Mouse (Mus musculus) liver, embryonic 11.5 days (tissue): Measurements from ENCODE around the gene St7l. TPM values are rescaled to one million over a fixed set of nuclear protein-coding genes. Genes with fewer than 3 reads are reported as not detected.
A peak's percentile ranks its signal among the peaks of the same experiment; 100 is the strongest.
"Not testable (repeated sequence)": the region's sequence is repeated elsewhere in the genome, so short reads cannot be mapped to it uniquely, and the experiment has no call there.

Source experiments
- ATAC-seq: fragments of 200-750 bp; cut with Nextera tagmentation; replicated peaks from 2 replicates; pipeline ENCODE4 v1.8.0; 2017; ENCODE audit warnings: moderate number of reproducible peaks, mild to moderate bottlenecking, moderate TSS enrichment, moderate library complexity; ENCODE audit not compliant: low FRiP score
- DNase-seq: peaks from one replicate; pipeline ENCODE4 v3.0.0-alpha.2; 2017; ENCODE audit warnings: low spot score
- H3K27ac ChIP-seq: fragments of 300-500 bp; sonication (generic); 2 replicates; pipeline ENCODE4 v1.5.1; 2014; ENCODE audit warnings: mild to moderate bottlenecking, low read depth, low read length, control low read depth
- H3K27me3 ChIP-seq: fragments of 300-500 bp; sonication (generic); replicated peaks from 2 replicates; pipeline ENCODE4 v1.6.1; 2014; ENCODE audit warnings: low read length, mixed read lengths; ENCODE audit not compliant: control insufficient read depth, insufficient read depth
- H3K36me3 ChIP-seq: fragments of 300-500 bp; sonication (generic); 2 replicates; pipeline ENCODE4 v1.6.1; 2014; ENCODE audit warnings: mild to moderate bottlenecking, low read length, moderate library complexity, mixed read lengths; ENCODE audit not compliant: control insufficient read depth, insufficient read depth
- H3K4me1 ChIP-seq: fragments of 300-500 bp; sonication (generic); replicated peaks from 2 replicates; pipeline ENCODE4 v1.6.1; 2014; ENCODE audit warnings: low read length, mixed read lengths; ENCODE audit not compliant: control insufficient read depth, insufficient read depth
- H3K4me2 ChIP-seq: fragments of 300-500 bp; sonication (generic); 2 replicates; pipeline ENCODE4 v1.6.1; 2014; ENCODE audit warnings: mild to moderate bottlenecking, control low read depth, moderate library complexity
- H3K4me3 ChIP-seq: fragments of 300-500 bp; sonication (generic); 2 replicates; pipeline ENCODE4 v1.5.1; 2014; ENCODE audit warnings: low read depth, low read length, control low read depth
- H3K9ac ChIP-seq: fragments of 300-500 bp; sonication (generic); 2 replicates; pipeline ENCODE4 v1.6.1; 2014; ENCODE audit warnings: low read depth, low read length, control low read depth
- H3K9me3 ChIP-seq: fragments of 300-500 bp; sonication (generic); 2 replicates; pipeline ENCODE4 v1.6.1; 2016; ENCODE audit warnings: low read length, inconsistent platforms, mixed read lengths; ENCODE audit not compliant: control insufficient read depth
- WGBS: fragments of 180-500 bp; shearing (Covaris S2); extraction: QIAGEN DNeasy Blood & Tissue Kit; methylation state at CpG from one replicate; pipeline ENCODE4 v1.1.7; 2014; 5-methylcytosine and 5-hydroxymethylcytosine counted together
- polyA plus RNA-seq: library from polyadenylated mRNA; unstranded; fragments of >200 nt; fragmentation: Nextera tagmentation; extraction: Ambion mirVana; gene quantifications from 2 replicates; pipeline ENCODE4 v1.2.1, GENCODE M21; 2014

Gene St7l
- polyA plus RNA-seq, 1 experiment from 2014 or later: 22.5 TPM

DNA sequence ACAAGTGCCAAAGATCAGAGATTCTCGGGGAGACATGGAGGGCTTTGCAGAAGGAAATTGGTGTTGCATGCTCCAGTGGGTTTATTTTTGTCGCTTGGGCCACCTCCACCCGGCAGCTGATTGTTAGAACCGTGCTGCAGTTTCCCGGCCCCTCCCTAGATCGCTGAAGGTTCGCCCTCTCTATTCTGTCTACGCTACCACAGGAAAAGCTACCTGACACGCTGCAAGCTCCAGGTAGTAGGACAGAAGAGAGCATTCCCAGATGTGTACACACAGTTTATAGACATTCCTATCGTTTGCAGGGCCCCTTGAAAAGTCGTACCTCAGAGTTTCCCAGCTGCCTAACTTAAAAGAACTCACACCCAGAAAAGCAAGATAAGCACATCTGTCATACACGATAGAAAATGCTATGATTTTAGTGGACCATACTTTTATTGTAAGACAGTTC, 1.6 kb downstream of the St7l start:
- peak overlapping the region; percentile 60 for H3K4me2 ChIP-seq
- DNase-seq (no peak), ATAC-seq (peak; percentile 35)
- WGBS: under 1% methylated on average over 12 of the region's 12 CpGs
- peaks cover 22% of the 10 kb centered on the region for H3K4me1 ChIP-seq
- H3K27me3 ChIP-seq: no peaks in the 10 kb centered on the region
- H3K4me3 ChIP-seq: peak overlapping the region; percentile 96
- H3K27ac ChIP-seq: peak overlapping the region; percentile 97
- H3K9ac ChIP-seq: peak overlapping the region; percentile 96
- no peaks in the 10 kb centered on the region for H3K36me3 ChIP-seq
- H3K9me3 ChIP-seq: no peaks in the 10 kb centered on the region

DNA sequence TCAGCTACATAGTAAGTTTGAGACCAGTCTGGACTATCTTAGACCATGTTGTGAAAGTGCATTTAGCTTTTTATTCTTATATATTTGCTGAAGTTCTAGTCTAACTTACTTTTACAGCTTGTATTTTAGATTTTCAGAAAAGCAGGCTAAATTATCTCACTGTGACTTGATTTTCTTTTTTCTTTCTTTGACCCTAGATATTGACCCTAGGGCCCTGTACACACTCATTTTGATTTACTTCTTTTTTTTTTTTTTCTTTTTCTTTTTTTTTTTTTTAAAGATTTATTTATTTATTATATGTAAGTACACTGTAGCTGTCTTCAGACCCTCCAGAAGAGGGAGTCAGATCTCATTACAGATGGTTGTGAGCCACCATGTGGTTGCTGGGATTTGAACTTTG, 2.9 kb downstream of the St7l start:
- not testable (repeated sequence) for H3K4me3 ChIP-seq, H3K27me3 ChIP-seq, H3K9me3 ChIP-seq, H3K27ac ChIP-seq, H3K36me3 ChIP-seq, H3K9ac ChIP-seq, ATAC-seq, DNase-seq
- H3K4me2 ChIP-seq: peak overlapping the region; percentile 60; the same call in 1 of the 2 replicates
- H3K4me1 ChIP-seq: peaks cover 17% of the 10 kb centered on the region

DNA sequence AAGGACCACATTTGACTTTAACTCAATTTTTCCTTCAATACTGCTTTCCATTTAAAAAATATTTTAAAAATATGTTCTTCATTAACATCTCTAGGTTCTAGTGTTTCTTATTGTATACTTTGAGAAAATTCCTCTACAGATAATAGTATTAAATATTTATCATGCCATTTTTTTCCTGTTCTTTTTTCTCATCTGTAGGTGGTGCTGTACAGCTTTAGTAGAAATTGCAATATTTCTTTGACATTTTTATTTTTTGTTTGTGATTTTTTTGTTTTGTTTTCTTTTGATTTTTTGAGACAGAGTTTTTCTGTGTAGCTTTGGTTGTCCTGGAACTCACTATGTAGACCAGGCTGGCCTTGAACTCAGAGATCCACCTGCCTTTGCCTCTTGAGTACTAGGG, 5.8 kb downstream of the St7l start:
- H3K9me3 ChIP-seq: no peaks in the 10 kb centered on the region
- no peak overlapping the region for H3K4me2 ChIP-seq
- H3K9ac ChIP-seq: no peak overlapping the region
- peaks cover 17% of the 10 kb centered on the region for H3K36me3 ChIP-seq
- no peak for ATAC-seq
- no peaks in the 10 kb centered on the region for H3K27me3 ChIP-seq
- H3K4me1 ChIP-seq: peaks cover 8% of the 10 kb centered on the region
- no peak for DNase-seq
- no peak overlapping the region for H3K4me3 ChIP-seq
- H3K27ac ChIP-seq: no peak overlapping the region

DNA sequence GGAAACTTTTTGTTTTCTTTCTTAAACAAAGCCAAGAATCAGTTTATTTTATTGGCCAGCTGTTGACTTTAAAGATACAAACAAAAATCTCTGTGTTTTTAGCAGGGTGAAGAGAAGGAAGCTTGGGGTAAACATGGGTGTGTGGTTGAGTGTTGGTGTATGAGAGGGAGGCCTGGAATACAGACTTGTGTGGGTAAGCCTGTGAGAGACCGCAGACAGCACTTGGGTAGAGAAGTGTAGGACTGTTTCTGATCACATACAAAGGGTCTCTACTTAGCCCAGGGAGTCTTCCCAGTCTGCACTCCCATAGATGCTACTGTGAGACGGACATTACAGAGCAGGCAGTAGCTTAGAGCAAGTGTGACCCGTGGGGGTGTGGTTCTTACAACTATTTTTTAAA, 24.8 kb downstream of the St7l start:
- H3K36me3 ChIP-seq: peaks cover 9% of the 10 kb centered on the region
- no peak overlapping the region for H3K9ac ChIP-seq
- no peak for ATAC-seq
- H3K27ac ChIP-seq: no peak overlapping the region
- 86% methylated on average over 3 of the region's 3 CpGs for WGBS
- no peaks in the 10 kb centered on the region for H3K4me1 ChIP-seq
- no peak overlapping the region for H3K4me2 ChIP-seq
- no peak for DNase-seq
- H3K27me3 ChIP-seq: no peaks in the 10 kb centered on the region
- H3K4me3 ChIP-seq: no peak overlapping the region
- no peaks in the 10 kb centered on the region for H3K9me3 ChIP-seq

DNA sequence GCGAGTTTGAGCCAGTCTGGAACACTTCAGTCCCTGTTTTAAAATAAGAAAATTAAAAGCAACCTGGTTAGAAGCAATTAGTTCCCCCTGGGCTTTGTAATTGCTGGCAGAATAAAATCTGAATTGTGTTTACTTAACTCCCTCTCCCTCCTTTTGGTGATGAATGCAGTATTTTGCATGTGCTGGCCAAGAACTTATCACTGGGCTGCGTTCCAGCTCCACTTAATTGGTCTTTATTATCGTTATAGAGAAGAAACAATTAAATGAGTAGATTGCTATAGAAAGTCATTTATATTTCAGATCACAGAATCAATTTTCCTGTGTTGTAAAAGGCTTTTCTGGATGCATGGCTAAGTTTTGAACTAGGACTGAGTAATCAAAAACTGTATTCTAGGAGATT, 32.3 kb downstream of the St7l start:
- H3K27ac ChIP-seq: no peak overlapping the region
- H3K4me3 ChIP-seq: no peak overlapping the region
- DNase-seq (no peak), ATAC-seq (no peak)
- no peaks in the 10 kb centered on the region for H3K9me3 ChIP-seq
- WGBS: 93% methylated on average over 3 of the region's 3 CpGs
- H3K4me1 ChIP-seq: no peaks in the 10 kb centered on the region
- H3K9ac ChIP-seq: no peak overlapping the region
- no peaks in the 10 kb centered on the region for H3K27me3 ChIP-seq
- H3K4me2 ChIP-seq: no peak overlapping the region
- peaks cover 8% of the 10 kb centered on the region; the same call in 1 of the 2 replicates for H3K36me3 ChIP-seq

DNA sequence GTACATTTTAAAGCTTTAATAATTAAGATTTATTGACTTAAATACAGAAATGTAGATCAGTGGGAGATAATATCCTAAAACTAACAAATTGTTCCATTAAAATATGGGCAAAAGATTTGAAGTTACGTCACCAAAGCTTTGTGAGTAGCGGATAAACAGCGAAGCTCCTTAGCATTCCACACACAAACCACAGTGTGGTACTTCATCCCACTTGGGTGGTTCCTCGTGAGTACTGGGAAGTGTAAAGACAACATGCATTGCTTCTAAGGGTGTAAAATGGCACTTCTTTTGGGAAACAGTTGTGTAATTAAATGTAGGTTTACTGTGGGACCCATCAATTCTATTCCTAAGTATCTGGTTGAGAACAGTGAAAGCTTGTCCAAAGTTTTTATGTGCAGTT, 37.3 kb downstream of the St7l start:
- Histone ChIP-seq H3K4me1 (no peaks in the 10 kb centered on the region), H3K9me3 (no peaks in the 10 kb centered on the region), H3K9ac (no peak overlapping the region), H3K4me2 (no peak overlapping the region), H3K36me3 (peaks cover 8% of the 10 kb centered on the region; the same call in 1 of the 2 replicates), H3K4me3 (no peak overlapping the region), H3K27ac (no peak overlapping the region), H3K27me3 (no peaks in the 10 kb centered on the region)
- DNase-seq: no peak
- ATAC-seq: no peak
- 91% methylated on average over 4 of the region's 4 CpGs for WGBS

DNA sequence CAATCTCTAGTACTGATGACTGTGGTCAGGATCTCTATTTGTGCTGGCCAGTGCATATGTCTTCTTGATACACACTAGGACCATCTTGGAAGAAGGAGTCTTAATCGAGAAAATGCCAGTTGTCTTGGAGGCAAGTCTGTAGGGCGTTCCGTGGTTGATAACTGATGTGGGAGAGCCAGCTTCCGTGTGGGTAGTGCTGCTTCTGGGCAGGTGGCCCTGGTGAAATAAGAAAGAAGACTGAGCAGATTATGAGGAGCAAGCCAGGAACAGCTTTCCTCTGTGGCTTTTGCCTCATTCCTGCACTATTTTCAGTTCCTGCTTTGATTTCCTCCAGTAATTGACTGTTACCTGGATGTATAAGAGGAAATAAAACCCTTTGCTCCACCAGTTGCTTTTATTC, 41.6 kb downstream of the St7l start:
- Histone ChIP-seq H3K4me1 (no peaks in the 10 kb centered on the region), H3K27me3 (no peaks in the 10 kb centered on the region), H3K4me3 (no peak overlapping the region), H3K36me3 (peaks cover 8% of the 10 kb centered on the region; the same call in 1 of the 2 replicates), H3K4me2 (no peak overlapping the region), H3K9me3 (no peaks in the 10 kb centered on the region), H3K9ac (no peak overlapping the region), H3K27ac (no peak overlapping the region)
- DNase-seq (no peak), ATAC-seq (no peak)
- WGBS: 87% methylated on average over 4 of the region's 4 CpGs

DNA sequence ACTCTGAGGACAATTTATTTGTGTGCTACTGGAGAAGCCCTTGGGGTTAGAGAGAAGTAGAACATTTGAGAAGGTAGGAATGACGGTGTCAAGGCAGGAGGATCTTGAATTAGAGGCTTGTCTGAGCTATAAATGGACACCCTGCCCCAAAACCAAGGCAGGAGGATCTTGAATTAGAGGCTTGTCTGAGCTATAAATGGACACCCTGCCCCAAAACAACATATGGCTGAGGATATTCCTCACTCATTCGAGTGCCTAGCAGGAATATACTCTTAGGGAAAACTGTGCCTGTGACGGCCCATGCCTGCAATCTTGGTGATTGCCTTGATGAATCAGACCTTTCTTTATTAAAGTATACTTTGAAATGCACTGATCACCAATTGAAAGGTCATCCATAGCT, 42.2 kb downstream of the St7l start:
- H3K4me3 ChIP-seq: no peak overlapping the region
- no peaks in the 10 kb centered on the region for H3K27me3 ChIP-seq
- H3K4me2 ChIP-seq: no peak overlapping the region
- WGBS: 93% methylated on average over 3 of the region's 3 CpGs
- H3K36me3 ChIP-seq: peaks cover 8% of the 10 kb centered on the region; the same call in 1 of the 2 replicates
- DNase-seq: no peak
- H3K9me3 ChIP-seq: no peaks in the 10 kb centered on the region
- no peak overlapping the region for H3K9ac ChIP-seq
- H3K4me1 ChIP-seq: no peaks in the 10 kb centered on the region
- ATAC-seq: no peak
- H3K27ac ChIP-seq: no peak overlapping the region

DNA sequence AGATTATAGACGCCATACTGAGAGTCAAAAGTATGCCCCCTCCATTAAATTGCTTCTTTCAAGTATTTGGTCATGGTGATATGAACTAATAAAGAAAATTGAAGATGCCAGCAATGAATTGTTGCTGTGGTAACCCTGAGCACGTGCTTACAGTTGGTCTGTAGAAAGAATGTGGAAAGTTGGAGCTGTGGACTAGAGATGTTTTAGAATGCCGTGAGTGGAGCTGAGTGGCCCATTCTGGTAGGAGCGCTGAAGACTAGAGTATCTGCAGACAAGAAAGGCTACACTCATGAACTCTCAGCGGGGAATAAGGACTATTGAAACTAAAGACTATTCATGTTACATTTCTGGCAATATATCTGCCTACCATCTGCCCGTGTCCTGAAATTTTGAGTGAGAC, 45.4 kb downstream of the St7l start:
- no peak overlapping the region for H3K9ac ChIP-seq
- no peak overlapping the region for H3K27ac ChIP-seq
- H3K4me1 ChIP-seq: no peaks in the 10 kb centered on the region
- H3K27me3 ChIP-seq: no peaks in the 10 kb centered on the region
- WGBS: 89% methylated on average over 6 of the region's 6 CpGs
- DNase-seq (no peak), ATAC-seq (no peak)
- H3K9me3 ChIP-seq: no peaks in the 10 kb centered on the region
- no peak overlapping the region for H3K4me3 ChIP-seq
- H3K36me3 ChIP-seq: peaks cover 6% of the 10 kb centered on the region; the same call in 1 of the 2 replicates
- H3K4me2 ChIP-seq: no peak overlapping the region
